Mouse (Mus musculus) heart, postnatal 10 days (tissue): ENCODE results near the gene Romo1. TPM values are rescaled to one million over a fixed set of nuclear protein-coding genes. Genes with fewer than 3 reads are reported as not detected.
"Not testable (repeated sequence)": the region's sequence is repeated elsewhere in the genome, so short reads cannot be mapped to it uniquely, and the experiment has no call there.

ENCODE experiments used
- DNase-seq, 2 experiments: peaks; one replicate each; pipeline ENCODE4 v3.0.0; 2021
- intact Hi-C: fragments of 180-260 bp; cut with DNase I; formaldehyde crosslinking; loops from one replicate; pipeline ENCODE4 v1.15.1; 2025
- total RNA-seq, 2 experiments: library from RNA; stranded (reverse); gene quantifications; 2 replicates each; pipeline ENCODE4 v1.2.3; 2021

Gene Romo1
- total RNA-seq, 2 experiments from 2014 or later: 316 to 323 TPM

- peak; percentile 84 to 87 for DNase-seq
- intact Hi-C loops: no loop called here
Measured at GRCm38 (mm10) chr2:156179046-156179795, 35.4 kb downstream of the Romo1 start.

- DNase-seq: no peak
- intact Hi-C loops: loop anchor here (2.0 kb wide), 1 partner anchor 17 kb away; the partner anchor contains the start of gene Phf20
Measured at GRCm38 (mm10) chr2:156179796-156180093, 35.9 kb downstream of the Romo1 start.

- peak; percentile 100 for DNase-seq
- intact Hi-C loops: loop anchor here (2.0 kb wide), 1 partner anchor 17 kb away; the partner anchor contains the start of gene Phf20
Measured at GRCm38 (mm10) chr2:156180094-156180821, 36.4 kb downstream of the Romo1 start, which contains the start of gene Rbm39. Rbm39 (minus strand) TSS chr2:156180238.

- intact Hi-C loops: loop anchor here (2.0 kb wide), 1 partner anchor 16 kb away; the partner anchor contains the start of gene Phf20
- DNase-seq: peak; percentile 38 to 45
Measured at GRCm38 (mm10) chr2:156180824-156181590, 37.2 kb downstream of the Romo1 start.

GRCm38 (mm10) chr2:156181592-156181991 lies 37.8 kb downstream of the Romo1 start:
- DNase-seq: no peak
- intact Hi-C loops: loop anchor here (2.0 kb wide), 1 partner anchor 15 kb away; the partner anchor contains the start of gene Phf20

GRCm38 (mm10) chr2:156189241-156189640 lies 45.4 kb downstream of the Romo1 start:
- DNase-seq, intact Hi-C loops: not testable (repeated sequence)

GRCm38 (mm10) chr2:156190004-156190896 lies 46.4 kb downstream of the Romo1 start:
- DNase-seq: no peak
- intact Hi-C loops: no loop called here

- intact Hi-C loops: no loop called here
- no peak for DNase-seq
Measured at GRCm38 (mm10) chr2:156191540-156191939, 47.7 kb downstream of the Romo1 start.

GRCm38 (mm10) chr2:156192068-156192467 lies 48.2 kb downstream of the Romo1 start:
- DNase-seq: no peak
- intact Hi-C loops: no loop called here

GRCm38 (mm10) chr2:156193066-156193862 lies 49.4 kb downstream of the Romo1 start:
- intact Hi-C loops: no loop called here
- no peak for DNase-seq

GRCm38 (mm10) chr2:156194571-156194970 lies 50.7 kb downstream of the Romo1 start:
- DNase-seq: no peak
- intact Hi-C loops: no loop called here

Other genes with a start within 250 kb of the Romo1 start
- 100 to 1,000 TPM; 184 to 197 TPM for gene Uqcc1, start 213.7 kb upstream of the Romo1 start, total RNA-seq
- not detected for gene Gm15557, start 203.3 kb upstream of the Romo1 start, total RNA-seq
- not detected for gene Gdf5, start 198.7 kb upstream of the Romo1 start, total RNA-seq
- 10 to 100 TPM in 1 of 2 experiments, 1 to 10 TPM in 1; 8.8 to 11.1 TPM for gene Cep250, start 187.6 kb upstream of the Romo1 start, total RNA-seq
- gene 6430550D23Rik, start 136.1 kb upstream of the Romo1 start, total RNA-seq: under 1 TPM; 0.27 to 0.74 TPM
- gene Ergic3, start 136.0 kb upstream of the Romo1 start, total RNA-seq: 10 to 100 TPM; 80.4 to 94.0 TPM
- gene Fer1l4, start 91.1 kb upstream of the Romo1 start, total RNA-seq: not detected
- gene Spag4, start 78.9 kb upstream of the Romo1 start, total RNA-seq: 1 to 10 TPM in 1 of 2 experiments, under 1 TPM in 1; 0.72 to 1.1 TPM
- 10 to 100 TPM; 23.0 to 23.3 TPM for gene Cpne1, start 32.1 kb upstream of the Romo1 start, total RNA-seq
- 10 to 100 TPM; 31.5 to 33.5 TPM for gene Rbm12, start 32.1 kb upstream of the Romo1 start, total RNA-seq
- gene Gm28036, start 16.9 kb upstream of the Romo1 start, total RNA-seq: 10 to 100 TPM; 19.7 to 19.8 TPM
- gene Nfs1, start 147 bp downstream of the Romo1 start, total RNA-seq: 10 to 100 TPM; 59.7 to 60.7 TPM
- 100 to 1,000 TPM; 209 to 230 TPM for gene Rbm39, start 36.2 kb downstream of the Romo1 start, total RNA-seq
- 10 to 100 TPM; 20.6 to 27.5 TPM for gene Phf20, start 52.4 kb downstream of the Romo1 start, total RNA-seq
- gene Cnbd2, start 168.3 kb downstream of the Romo1 start, total RNA-seq: 1 to 10 TPM in 1 of 2 experiments, under 1 TPM in 1; 0.81 to 1.1 TPM
- 10 to 100 TPM; 85.3 to 96.6 TPM for gene Scand1, start 168.7 kb downstream of the Romo1 start, total RNA-seq